Comparison of ENCODE assay signal across 20 mouse cellular contexts in genomic region chr4:21095741-21096140, GRCm38 (mm10).
A peak's percentile ranks its signal among the peaks of the same experiment; 100 is the strongest.
DNase-seq lines count a peak whose midpoint lies in the region; ATAC-seq and TF ChIP-seq lines count a peak whose summit lies in the region.
"Had no signal": no experiment of that assay in that cellular context is flagged by ENCODE, and none has a peak within 500 bp of the region (broad histone marks: within the 10 kb centered on the region; RNA-seq: fewer than 3 reads in every experiment).

No protein-coding gene starts in this region.

- no peak overlapping the region for H3K4me2 ChIP-seq in midbrain, embryonic 14.5 days (ENCODE audit: low read length)
- H3K4me2 ChIP-seq in midbrain, embryonic 11.5 days, result no peak overlapping the region
- no peak overlapping the region for H3K4me2 ChIP-seq in forebrain, postnatal 0 days (ENCODE audit: low read depth)
- H3K4me2 ChIP-seq in hindbrain, postnatal 0 days (ENCODE audit: low read depth, low read length), result no peak overlapping the region
- H3K4me2 ChIP-seq in neural tube, embryonic 15.5 days, result no peak overlapping the region
- H3K4me2 ChIP-seq in kidney, embryonic 15.5 days, result no peak overlapping the region

- H3K4me3 ChIP-seq in midbrain, embryonic 14.5 days (replicated peaks; ENCODE audit: low read depth, low read length), result no peak overlapping the region
- no peak overlapping the region for H3K4me3 ChIP-seq in midbrain, embryonic 11.5 days (ENCODE audit: low read depth, low read length)
- H3K4me3 ChIP-seq in forebrain, postnatal 0 days (ENCODE audit: low read depth, low read length), result no peak overlapping the region
- no peak overlapping the region for H3K4me3 ChIP-seq in hindbrain, postnatal 0 days (ENCODE audit: low read length)
- H3K4me3 ChIP-seq in neural tube, embryonic 15.5 days (replicated peaks), result no peak overlapping the region
- no peak overlapping the region for H3K4me3 ChIP-seq in kidney, embryonic 15.5 days (replicated peaks)
- H3K4me3 ChIP-seq: heart, embryonic 10.5 days; layer of hippocampus, adult 2 months had no signal

- peak; percentile 20; the same call in 1 of the 2 replicates for ATAC-seq in midbrain, embryonic 14.5 days (ENCODE audit: low FRiP score, low TSS enrichment)
- no peak for ATAC-seq in midbrain, embryonic 11.5 days (ENCODE audit: low FRiP score)
- peak; percentile 72; the same call in 1 of the 2 replicates for ATAC-seq in forebrain, postnatal 0 days
- ATAC-seq in hindbrain, postnatal 0 days, result no peak
- ATAC-seq in neural tube, embryonic 15.5 days (ENCODE audit: low FRiP score), result peak; percentile 41; the same call in 1 of the 2 replicates
- no peak for ATAC-seq in kidney, embryonic 15.5 days (replicated peaks; ENCODE audit: low FRiP score)
- ATAC-seq: lung, postnatal 0 days had no signal

- no peaks in the 10 kb centered on the region for H3K36me3 ChIP-seq in midbrain, embryonic 14.5 days (ENCODE audit: control insufficient read depth, insufficient read depth, low read length)
- no peaks in the 10 kb centered on the region for H3K36me3 ChIP-seq in midbrain, embryonic 11.5 days (ENCODE audit: control insufficient read depth, insufficient read depth, low read length)
- H3K36me3 ChIP-seq in forebrain, postnatal 0 days (ENCODE audit: insufficient read depth), result no peaks in the 10 kb centered on the region
- no peaks in the 10 kb centered on the region for H3K36me3 ChIP-seq in hindbrain, postnatal 0 days (ENCODE audit: insufficient read depth, low read length)
- no peaks in the 10 kb centered on the region for H3K36me3 ChIP-seq in neural tube, embryonic 15.5 days
- no peaks in the 10 kb centered on the region for H3K36me3 ChIP-seq in kidney, embryonic 15.5 days
- H3K36me3 ChIP-seq: heart, embryonic 10.5 days had no signal

- peak; percentile 5 for DNase-seq in midbrain, embryonic 14.5 days
- DNase-seq in midbrain, embryonic 11.5 days (ENCODE audit: low spot score, missing footprints), result no peak
- peak; percentile 8 for DNase-seq in forebrain, postnatal 0 days
- peak; percentile 3 for DNase-seq in hindbrain, postnatal 0 days (ENCODE audit: low spot score)
- no peak for DNase-seq in embryo, embryonic 11 days
- DNase-seq in lung, postnatal 14 days, result no peak
- DNase-seq: adrenal gland, adult 8-10 months; cerebellum, postnatal 10 days; kidney, adult 11 months; kidney, postnatal 10 days; left cerebral cortex, postnatal 4 days; liver; spleen, adult 18-20 months; thymus, adult 18-20 months; thymus, postnatal 4 days had no signal

- no peaks in the 10 kb centered on the region for H3K27me3 ChIP-seq in midbrain, embryonic 14.5 days (ENCODE audit: control insufficient read depth, insufficient read depth, low read length)
- no peaks in the 10 kb centered on the region for H3K27me3 ChIP-seq in midbrain, embryonic 11.5 days (ENCODE audit: control insufficient read depth, insufficient read depth, low read length)
- H3K27me3 ChIP-seq in forebrain, postnatal 0 days (ENCODE audit: insufficient read depth, low read length), result no peaks in the 10 kb centered on the region
- H3K27me3 ChIP-seq in hindbrain, postnatal 0 days (ENCODE audit: insufficient read depth, low read length), result no peaks in the 10 kb centered on the region
- H3K27me3 ChIP-seq in neural tube, embryonic 15.5 days (replicated peaks), result no peaks in the 10 kb centered on the region
- no peaks in the 10 kb centered on the region for H3K27me3 ChIP-seq in kidney, embryonic 15.5 days

- H3K9ac ChIP-seq in midbrain, embryonic 14.5 days (replicated peaks; ENCODE audit: low read length), result no peak overlapping the region
- no peak overlapping the region for H3K9ac ChIP-seq in midbrain, embryonic 11.5 days (ENCODE audit: low read length)
- H3K9ac ChIP-seq in forebrain, postnatal 0 days, result no peak overlapping the region
- no peak overlapping the region for H3K9ac ChIP-seq in hindbrain, postnatal 0 days (replicated peaks; ENCODE audit: low read length)
- H3K9ac ChIP-seq in neural tube, embryonic 15.5 days (replicated peaks), result no peak overlapping the region
- no peak overlapping the region for H3K9ac ChIP-seq in kidney, embryonic 15.5 days

- TF ChIP-seq CTCF in forebrain, postnatal 0 days (IDR thresholded peaks at IDR 0.05; ENCODE audit: low read depth), result no peak
- no peak for TF ChIP-seq CTCF in hindbrain, postnatal 0 days (IDR thresholded peaks at IDR 0.05; ENCODE audit: low read depth)

- H3K9me3 ChIP-seq in midbrain, embryonic 14.5 days (ENCODE audit: control insufficient read depth, low read length), result no peaks in the 10 kb centered on the region
- no peaks in the 10 kb centered on the region for H3K9me3 ChIP-seq in midbrain, embryonic 11.5 days (ENCODE audit: control insufficient read depth, low read length)
- no peaks in the 10 kb centered on the region for H3K9me3 ChIP-seq in forebrain, postnatal 0 days (ENCODE audit: low read length)
- H3K9me3 ChIP-seq in hindbrain, postnatal 0 days (ENCODE audit: low read length), result no peaks in the 10 kb centered on the region
- no peaks in the 10 kb centered on the region for H3K9me3 ChIP-seq in neural tube, embryonic 15.5 days (replicated peaks)
- H3K9me3 ChIP-seq in kidney, embryonic 15.5 days (replicated peaks), result no peaks in the 10 kb centered on the region
- H3K9me3 ChIP-seq: heart, embryonic 10.5 days had no signal

- 39% methylated on average over 1 of the region's 1 CpGs for WGBS in midbrain, embryonic 14.5 days
- 79% methylated on average over 1 of the region's 1 CpGs for WGBS in midbrain, embryonic 11.5 days
- WGBS in forebrain, postnatal 0 days, result 28% methylated on average over 1 of the region's 1 CpGs
- 14% methylated on average over 1 of the region's 1 CpGs for WGBS in hindbrain, postnatal 0 days
- 15% methylated on average over 1 of the region's 1 CpGs for WGBS in neural tube, embryonic 15.5 days
- whole genome bisulfite sequencing in kidney, embryonic 15.5 days, result 76% methylated on average over 1 of the region's 1 CpGs

- no peak overlapping the region for H3K27ac ChIP-seq in midbrain, embryonic 14.5 days (replicated peaks; ENCODE audit: low read depth, low read length)
- no peak overlapping the region for H3K27ac ChIP-seq in midbrain, embryonic 11.5 days (ENCODE audit: low read depth, low read length)
- no peak overlapping the region for H3K27ac ChIP-seq in forebrain, postnatal 0 days (ENCODE audit: low read depth, low read length)
- no peak overlapping the region for H3K27ac ChIP-seq in hindbrain, postnatal 0 days
- H3K27ac ChIP-seq in neural tube, embryonic 15.5 days (replicated peaks), result no peak overlapping the region
- no peak overlapping the region for H3K27ac ChIP-seq in kidney, embryonic 15.5 days
- H3K27ac ChIP-seq: heart, embryonic 10.5 days; layer of hippocampus, adult 2 months had no signal

- no peaks in the 10 kb centered on the region for H3K4me1 ChIP-seq in midbrain, embryonic 14.5 days (ENCODE audit: control insufficient read depth, insufficient read depth, low read length)
- no peaks in the 10 kb centered on the region for H3K4me1 ChIP-seq in midbrain, embryonic 11.5 days (ENCODE audit: control insufficient read depth, insufficient read depth, low read length)
- H3K4me1 ChIP-seq in forebrain, postnatal 0 days (ENCODE audit: insufficient read depth), result no peaks in the 10 kb centered on the region
- H3K4me1 ChIP-seq in hindbrain, postnatal 0 days (ENCODE audit: insufficient read depth, low read length), result no peaks in the 10 kb centered on the region
- no peaks in the 10 kb centered on the region for H3K4me1 ChIP-seq in neural tube, embryonic 15.5 days
- no peaks in the 10 kb centered on the region for H3K4me1 ChIP-seq in kidney, embryonic 15.5 days
- H3K4me1 ChIP-seq: heart, embryonic 10.5 days had no signal

Comparison
In these comparisons a context has a peak if more than half of its experiments do, and no peak if none do; other contexts are left out.
1. ATAC-seq: peak in midbrain, embryonic 14.5 days (single experiment), forebrain, postnatal 0 days (single experiment) and neural tube, embryonic 15.5 days (single experiment); none in midbrain, embryonic 11.5 days (single experiment), hindbrain, postnatal 0 days (single experiment) and kidney, embryonic 15.5 days (single experiment).
2. DNase-seq: peak in midbrain, embryonic 14.5 days (single experiment), forebrain, postnatal 0 days (single experiment) and hindbrain, postnatal 0 days (single experiment); none in midbrain, embryonic 11.5 days (single experiment), embryo, embryonic 11 days (single experiment) and lung, postnatal 14 days (single experiment).